7 mouse cellular contexts compared by ENCODE assay signal in genomic region chr9:77917074-77917621, GRCm38 (mm10). TPM values are rescaled to one million over a fixed set of nuclear protein-coding genes. Genes with fewer than 3 reads are reported as not detected.
A peak's percentile ranks its signal among the peaks of the same experiment; 100 is the strongest.
DNase-seq lines count a peak whose midpoint lies in the region; ATAC-seq lines count a peak whose summit lies in the region.

TSS of gene Elovl5 (plus strand) at chr9:77917364.

- H3K4me3 ChIP-seq in embryonic facial prominence, embryonic 12.5 days, result peak within 1 kb of the TSS; percentile 72
- peak within 1 kb of the TSS; percentile 92 for H3K4me3 ChIP-seq in limb, embryonic 11.5 days (ENCODE audit: low read depth, low read length)
- H3K4me3 ChIP-seq in midbrain, embryonic 14.5 days (replicated peaks; ENCODE audit: low read depth, low read length), result peak within 1 kb of the TSS; percentile 87

- H3K9me3 ChIP-seq in embryonic facial prominence, embryonic 12.5 days, result no peaks in the 10 kb centered on the region
- no peaks in the 10 kb centered on the region for H3K9me3 ChIP-seq in limb, embryonic 11.5 days (ENCODE audit: control insufficient read depth, low read length)
- no peaks in the 10 kb centered on the region for H3K9me3 ChIP-seq in midbrain, embryonic 14.5 days (ENCODE audit: control insufficient read depth, low read length)

- peak within 1 kb of the TSS; percentile 74 for H3K9ac ChIP-seq in embryonic facial prominence, embryonic 12.5 days
- peak within 1 kb of the TSS; percentile 81 for H3K9ac ChIP-seq in limb, embryonic 11.5 days (ENCODE audit: low read length)
- H3K9ac ChIP-seq in midbrain, embryonic 14.5 days (replicated peaks; ENCODE audit: low read length), result peak within 1 kb of the TSS; percentile 81

- H3K27ac ChIP-seq in embryonic facial prominence, embryonic 12.5 days, result peak within 1 kb of the TSS; percentile 80
- peak within 1 kb of the TSS; percentile 75 for H3K27ac ChIP-seq in limb, embryonic 11.5 days (replicated peaks; ENCODE audit: low read depth, low read length)
- H3K27ac ChIP-seq in midbrain, embryonic 14.5 days (replicated peaks; ENCODE audit: low read depth, low read length), result peak within 1 kb of the TSS; percentile 94

- no peaks in the 10 kb centered on the region for H3K27me3 ChIP-seq in embryonic facial prominence, embryonic 12.5 days
- H3K27me3 ChIP-seq in limb, embryonic 11.5 days (ENCODE audit: control insufficient read depth, insufficient read depth, low read length), result no peaks in the 10 kb centered on the region
- H3K27me3 ChIP-seq in midbrain, embryonic 14.5 days (ENCODE audit: control insufficient read depth, insufficient read depth, low read length), result no peaks in the 10 kb centered on the region

- peak; percentile 89 for ATAC-seq in embryonic facial prominence, embryonic 12.5 days (ENCODE audit: insufficient number of reproducible peaks, insufficient read depth, low FRiP score, low TSS enrichment)
- ATAC-seq in limb, embryonic 11.5 days (ENCODE audit: insufficient number of reproducible peaks, low FRiP score, low TSS enrichment, low read depth), result peak; percentile 93
- ATAC-seq in midbrain, embryonic 14.5 days (ENCODE audit: low FRiP score, low TSS enrichment), result peak; percentile 96

- peak; percentile 99 for DNase-seq in adrenal gland, postnatal 25 days
- DNase-seq in heart, adult 11 months, result peak; percentile 100
- DNase-seq in kidney, adult 18-20 months, result peak; percentile 98
- peak; percentile 99 for DNase-seq in limb, embryonic 11.5 days (ENCODE audit: low spot score)
- DNase-seq in midbrain, embryonic 14.5 days, result peak; percentile 99
- peak; percentile 95 to 96 for DNase-seq in spleen, adult 18-20 months

- peaks cover 19% of the 10 kb centered on the region; the same call in 1 of the 2 replicates for H3K4me1 ChIP-seq in embryonic facial prominence, embryonic 12.5 days
- H3K4me1 ChIP-seq in limb, embryonic 11.5 days (ENCODE audit: control insufficient read depth, insufficient read depth, low read length), result peaks cover 3% of the 10 kb centered on the region; the same call in 1 of the 2 replicates
- peaks cover 10% of the 10 kb centered on the region for H3K4me1 ChIP-seq in midbrain, embryonic 14.5 days (ENCODE audit: control insufficient read depth, insufficient read depth, low read length)

- H3K4me2 ChIP-seq in embryonic facial prominence, embryonic 12.5 days (replicated peaks), result peak within 1 kb of the TSS; percentile 76
- peak within 1 kb of the TSS; percentile 88 for H3K4me2 ChIP-seq in limb, embryonic 11.5 days (ENCODE audit: low read depth, severe bottlenecking)
- H3K4me2 ChIP-seq in midbrain, embryonic 14.5 days (ENCODE audit: low read length), result peak within 1 kb of the TSS; percentile 91

- under 1% methylated on average over 42 of the region's 42 CpGs for WGBS in embryonic facial prominence, embryonic 12.5 days
- WGBS in limb, embryonic 11.5 days, result under 1% methylated on average over 42 of the region's 42 CpGs
- WGBS in midbrain, embryonic 14.5 days, result under 1% methylated on average over 42 of the region's 42 CpGs

- no peaks in the 10 kb centered on the region for H3K36me3 ChIP-seq in embryonic facial prominence, embryonic 12.5 days
- no peaks in the 10 kb centered on the region for H3K36me3 ChIP-seq in limb, embryonic 11.5 days (ENCODE audit: control insufficient read depth, insufficient read depth, low read length)
- no peaks in the 10 kb centered on the region for H3K36me3 ChIP-seq in midbrain, embryonic 14.5 days (ENCODE audit: control insufficient read depth, insufficient read depth, low read length)

RNA-seq across cellular contexts. Expression of gene Elovl5, which starts in this region (rescaled TPM):
- 524 and 667 TPM in 2 replicates for total RNA-seq in adrenal gland, postnatal 25 days (2021)
- polyA plus RNA-seq in embryonic facial prominence, embryonic 12.5 days (2016; fragmentation: Nextera tagmentation; extraction: Ambion mirVana), result 74.7 and 76.7 TPM in 2 replicates
- polyA plus RNA-seq in limb, embryonic 11.5 days (2014; fragmentation: Nextera tagmentation; extraction: Ambion mirVana), result 90.8 and 96.0 TPM in 2 replicates
- 58.5 and 71.4 TPM in 2 replicates for polyA plus RNA-seq in midbrain, embryonic 14.5 days (2014; fragmentation: Nextera tagmentation; extraction: Ambion mirVana)

Comparison
In these comparisons a context has a peak if more than half of its experiments do, and no peak if none do; other contexts are left out.
1. Peak in every context shown above with its lines: DNase-seq, ATAC-seq, H3K4me3 ChIP-seq and H3K27ac ChIP-seq.